Mouse (Mus musculus) hindbrain, postnatal 0 days (tissue): ENCODE measurements around the gene Dapk1. TPM values are rescaled to one million over a fixed set of nuclear protein-coding genes. Genes with fewer than 3 reads are reported as not detected.

ENCODE experiments used
- ATAC-seq: fragments of 200-750 bp; cut with Nextera tagmentation; 2 replicates; pipeline ENCODE4 v1.8.0; 2017; ENCODE audit warnings: mild to moderate bottlenecking, moderate TSS enrichment, moderate library complexity
- DNase-seq: peaks from one replicate; pipeline ENCODE4 v3.0.0-alpha.2; 2015; ENCODE audit warnings: low spot score
- H3K27ac ChIP-seq: fragments of 300-500 bp; sonication (generic); 2 replicates; pipeline ENCODE4 v1.5.1; 2014; ENCODE audit warnings: mild to moderate bottlenecking
- H3K27me3 ChIP-seq: fragments of 300-500 bp; sonication (generic); 2 replicates; pipeline ENCODE4 v1.6.1; 2014; ENCODE audit warnings: low read length, mixed read lengths; ENCODE audit not compliant: insufficient read depth
- H3K36me3 ChIP-seq: fragments of 300-500 bp; sonication (generic); 2 replicates; pipeline ENCODE4 v1.6.1; 2014; ENCODE audit warnings: low read length, mixed read lengths; ENCODE audit not compliant: insufficient read depth
- H3K4me1 ChIP-seq: fragments of 300-500 bp; sonication (generic); 2 replicates; pipeline ENCODE4 v1.6.1; 2014; ENCODE audit warnings: antibody characterized with exemption, low read length, mixed read lengths; ENCODE audit not compliant: insufficient read depth
- H3K4me2 ChIP-seq: fragments of 300-500 bp; sonication (generic); 2 replicates; pipeline ENCODE4 v1.6.1; 2014; ENCODE audit warnings: low read depth, mild to moderate bottlenecking, low read length, moderate library complexity, mixed read lengths
- H3K4me3 ChIP-seq: fragments of 300-500 bp; sonication (generic); 2 replicates; pipeline ENCODE4 v1.5.1; 2014; ENCODE audit warnings: low read length
- H3K9ac ChIP-seq: fragments of 300-500 bp; sonication (generic); replicated peaks from 2 replicates; pipeline ENCODE4 v1.6.1; 2014; ENCODE audit warnings: mild to moderate bottlenecking, low read length, moderate library complexity, mixed read lengths
- H3K9me3 ChIP-seq: fragments of 300-500 bp; sonication (generic); 2 replicates; pipeline ENCODE4 v1.6.1; 2016; ENCODE audit warnings: low read length, mixed read lengths
- CTCF ChIP-seq: IDR thresholded peaks from 2 replicates; pipeline ENCODE4 v1.5.1; 2016; ENCODE audit warnings: antibody characterized with exemption, control low read depth, low read depth
- WGBS: fragments of 180-500 bp; shearing (Covaris S2); extraction: QIAGEN DNeasy Blood & Tissue Kit; methylation state at CpG from one replicate; pipeline ENCODE4 v1.1.7; 2014; 5-methylcytosine and 5-hydroxymethylcytosine counted together
- polyA plus RNA-seq: library from polyadenylated mRNA; unstranded; fragments of >200 nt; fragmentation: Nextera tagmentation; extraction: Ambion mirVana; gene quantifications from 2 replicates; pipeline ENCODE4 v1.2.1, GENCODE M21; 2015
- total RNA-seq: library from RNA; depleted of rRNA; stranded (reverse); fragments of >200 nt; gene quantifications from 2 replicates; pipeline ENCODE4 v1.2.3, GENCODE M21; 2014

Gene Dapk1
- total and polyA plus RNA-seq, 2 experiments from 2014 or later = 25.7 to 63.1 TPM

GRCm38 (mm10) chr13:60569549-60569941 lies 32.2 kb upstream of the Dapk1 start:
- Histone ChIP-seq H3K9ac (no peak overlapping the region), H3K4me1 (no peaks in the 10 kb centered on the region), H3K36me3 (no peaks in the 10 kb centered on the region), H3K9me3 (no peaks in the 10 kb centered on the region), H3K27me3 (no peaks in the 10 kb centered on the region), H3K4me3 (no peak overlapping the region), H3K4me2 (no peak overlapping the region), H3K27ac (no peak overlapping the region)
- no peak for TF ChIP-seq CTCF
- DNase-seq (no peak), ATAC-seq (no peak)
- WGBS = 100% methylated on average over 1 of the region's 1 CpGs

GRCm38 (mm10) chr13:60573541-60573940 lies 28.2 kb upstream of the Dapk1 start:
- no peaks in the 10 kb centered on the region for H3K9me3 ChIP-seq
- ATAC-seq (no peak), DNase-seq (no peak)
- no peaks in the 10 kb centered on the region for H3K36me3 ChIP-seq
- H3K4me3 ChIP-seq = no peak overlapping the region
- WGBS = 86% methylated on average over 3 of the region's 3 CpGs
- no peaks in the 10 kb centered on the region for H3K27me3 ChIP-seq
- no peak overlapping the region for H3K9ac ChIP-seq
- H3K4me2 ChIP-seq = no peak overlapping the region
- no peaks in the 10 kb centered on the region for H3K4me1 ChIP-seq
- no peak overlapping the region for H3K27ac ChIP-seq
- no peak for TF ChIP-seq CTCF

- no peak for ATAC-seq
- 80% methylated on average over 8 of the region's 8 CpGs for WGBS
Observed at GRCm38 (mm10) chr13:60573971-60574370, 27.8 kb upstream of the Dapk1 start.

GRCm38 (mm10) chr13:60578541-60578940 lies 23.2 kb upstream of the Dapk1 start:
- Histone ChIP-seq H3K4me3 (no peak overlapping the region), H3K4me1 (no peaks in the 10 kb centered on the region), H3K9me3 (no peaks in the 10 kb centered on the region), H3K36me3 (no peaks in the 10 kb centered on the region), H3K4me2 (no peak overlapping the region), H3K27me3 (no peaks in the 10 kb centered on the region), H3K9ac (no peak overlapping the region), H3K27ac (no peak overlapping the region)
- no peak for DNase-seq
- TF ChIP-seq CTCF = no peak
- ATAC-seq = no peak
- 85% methylated on average over 3 of the region's 3 CpGs for WGBS

More at GRCm38 (mm10) chr13:60573971-60574370, 27.8 kb upstream of the Dapk1 start:
- Histone ChIP-seq H3K4me2 (no peak overlapping the region), H3K36me3 (no peaks in the 10 kb centered on the region), H3K9me3 (no peaks in the 10 kb centered on the region), H3K9ac (no peak overlapping the region), H3K27me3 (no peaks in the 10 kb centered on the region), H3K4me1 (no peaks in the 10 kb centered on the region), H3K4me3 (no peak overlapping the region), H3K27ac (no peak overlapping the region)
- no peak for TF ChIP-seq CTCF
- no peak for DNase-seq

GRCm38 (mm10) chr13:60594866-60595265 lies 6.9 kb upstream of the Dapk1 start:
- no peak overlapping the region for H3K9ac ChIP-seq
- DNase-seq = no peak
- no peak for ATAC-seq
- no peaks in the 10 kb centered on the region for H3K4me1 ChIP-seq
- H3K36me3 ChIP-seq = no peaks in the 10 kb centered on the region
- TF ChIP-seq CTCF = no peak
- H3K27me3 ChIP-seq = no peaks in the 10 kb centered on the region
- H3K9me3 ChIP-seq = no peaks in the 10 kb centered on the region
- 65% methylated on average over 3 of the region's 3 CpGs for WGBS
- no peak overlapping the region for H3K4me3 ChIP-seq
- H3K27ac ChIP-seq = no peak overlapping the region
- no peak overlapping the region for H3K4me2 ChIP-seq

- no peak for ATAC-seq
- TF ChIP-seq CTCF = no peak
- no peak for DNase-seq
- Histone ChIP-seq H3K4me1 (no peaks in the 10 kb centered on the region), H3K36me3 (no peaks in the 10 kb centered on the region), H3K27ac (no peak overlapping the region), H3K9ac (no peak overlapping the region), H3K27me3 (no peaks in the 10 kb centered on the region), H3K4me3 (no peak overlapping the region), H3K4me2 (no peak overlapping the region), H3K9me3 (no peaks in the 10 kb centered on the region)
- WGBS = 72% methylated on average over 6 of the region's 6 CpGs
Observed at GRCm38 (mm10) chr13:60595519-60595918, 6.2 kb upstream of the Dapk1 start.

- ATAC-seq (peak; percentile 59), DNase-seq (peak; percentile 66)
- no peaks in the 10 kb centered on the region for H3K27me3 ChIP-seq
- WGBS = 4% methylated on average over 33 of the region's 34 CpGs
- H3K4me3 ChIP-seq = peak overlapping the region; percentile 87
- H3K4me1 ChIP-seq = 0 out of 2 replicates have a peak, but pooled peaks cover 9% of the 10 kb centered on the region
- TF ChIP-seq CTCF = 0 out of 2 replicates have a peak, but pooled peaks have one; percentile 2
- peak overlapping the region; percentile 89 for H3K4me2 ChIP-seq
- H3K9me3 ChIP-seq = no peaks in the 10 kb centered on the region
- peak overlapping the region; percentile 94 for H3K27ac ChIP-seq
- H3K36me3 ChIP-seq = no peaks in the 10 kb centered on the region
- peak overlapping the region; percentile 87 for H3K9ac ChIP-seq
Observed at GRCm38 (mm10) chr13:60602416-60603251, 887 bp downstream of the Dapk1 start.
